Mouse (Mus musculus): Measurements from ENCODE around the gene Prr22. TPM values are rescaled to one million over a fixed set of nuclear protein-coding genes. Genes with fewer than 3 reads are reported as not detected.
A peak's percentile ranks its signal among the peaks of the same experiment; 100 is the strongest.

The Prr22 gene
- polyA plus RNA-seq, 1 experiment from 2014 or later: 1.2 TPM

DNA sequence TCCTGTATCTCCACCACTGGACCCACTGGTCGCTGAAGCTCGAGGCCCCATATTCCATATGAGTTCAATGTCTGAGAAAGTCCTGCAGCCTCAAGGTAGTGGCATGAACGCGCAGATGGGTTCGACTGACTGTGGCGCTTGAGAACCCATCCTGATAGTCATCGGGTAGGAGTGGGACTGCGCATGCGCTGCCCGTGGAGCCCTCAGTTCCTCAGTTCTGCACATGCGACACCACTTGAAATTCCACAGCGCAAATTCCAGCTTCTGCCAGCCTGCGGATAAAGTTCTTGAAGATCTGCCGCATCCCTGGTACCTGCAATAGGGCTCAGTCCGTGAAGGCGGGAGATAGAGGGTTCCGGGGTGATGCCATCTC, 29.3 kb upstream of the Prr22 start:
- Histone ChIP-seq H3K27ac (replicated peaks) (no peak overlapping the region), H3K4me3 (replicated peaks) (no peak overlapping the region), H3K36me3 (no peaks in the 10 kb centered on the region), H3K4me1 (0 out of 2 replicates have a peak, but pooled peaks cover 3% of the 10 kb centered on the region), H3K4me2 (replicated peaks) (no peak overlapping the region), H3K9ac (no peak overlapping the region), H3K9me3 (replicated peaks) (no peaks in the 10 kb centered on the region), H3K27me3 (no peaks in the 10 kb centered on the region)
- WGBS: 85% methylated on average over 17 of the region's 17 CpGs
- no peak for ATAC-seq (ENCODE audit: insufficient number of reproducible peaks, low FRiP score, low TSS enrichment, low read depth)

DNA sequence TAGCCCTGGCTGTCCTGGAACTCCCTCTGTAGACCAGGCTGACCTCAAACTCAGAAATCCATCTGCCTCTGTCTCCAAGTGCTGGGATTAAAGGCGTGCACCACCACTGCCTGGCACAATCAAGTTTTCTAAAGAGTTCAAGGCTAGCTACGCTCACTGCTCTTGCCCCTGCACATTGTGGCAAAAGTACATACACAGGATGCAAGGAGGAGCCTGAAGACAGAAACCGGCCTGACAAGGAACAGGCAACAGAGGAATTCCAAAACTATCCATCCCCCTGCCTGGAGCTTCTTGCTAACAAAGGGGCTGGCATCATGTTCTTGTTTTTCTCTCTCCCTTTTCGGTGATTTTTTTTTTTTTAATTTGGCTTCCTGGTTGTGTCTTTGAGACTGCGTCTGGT, 25.9 kb upstream of the Prr22 start:
- no peak overlapping the region for H3K4me3 ChIP-seq (replicated peaks)
- no peaks in the 10 kb centered on the region for H3K27me3 ChIP-seq
- H3K36me3 ChIP-seq: no peaks in the 10 kb centered on the region
- H3K27ac ChIP-seq (replicated peaks): 0 out of 2 replicates have a peak overlapping the region, but pooled peaks have one; percentile 0
- ATAC-seq (ENCODE audit: insufficient number of reproducible peaks, low FRiP score, low TSS enrichment, low read depth): no peak
- no peak overlapping the region for H3K9ac ChIP-seq
- H3K4me2 ChIP-seq (replicated peaks): no peak overlapping the region
- 0 out of 2 replicates have a peak, but pooled peaks cover 3% of the 10 kb centered on the region for H3K4me1 ChIP-seq
- no peaks in the 10 kb centered on the region for H3K9me3 ChIP-seq (replicated peaks)
- WGBS: 32% methylated on average over 5 of the region's 5 CpGs

DNA sequence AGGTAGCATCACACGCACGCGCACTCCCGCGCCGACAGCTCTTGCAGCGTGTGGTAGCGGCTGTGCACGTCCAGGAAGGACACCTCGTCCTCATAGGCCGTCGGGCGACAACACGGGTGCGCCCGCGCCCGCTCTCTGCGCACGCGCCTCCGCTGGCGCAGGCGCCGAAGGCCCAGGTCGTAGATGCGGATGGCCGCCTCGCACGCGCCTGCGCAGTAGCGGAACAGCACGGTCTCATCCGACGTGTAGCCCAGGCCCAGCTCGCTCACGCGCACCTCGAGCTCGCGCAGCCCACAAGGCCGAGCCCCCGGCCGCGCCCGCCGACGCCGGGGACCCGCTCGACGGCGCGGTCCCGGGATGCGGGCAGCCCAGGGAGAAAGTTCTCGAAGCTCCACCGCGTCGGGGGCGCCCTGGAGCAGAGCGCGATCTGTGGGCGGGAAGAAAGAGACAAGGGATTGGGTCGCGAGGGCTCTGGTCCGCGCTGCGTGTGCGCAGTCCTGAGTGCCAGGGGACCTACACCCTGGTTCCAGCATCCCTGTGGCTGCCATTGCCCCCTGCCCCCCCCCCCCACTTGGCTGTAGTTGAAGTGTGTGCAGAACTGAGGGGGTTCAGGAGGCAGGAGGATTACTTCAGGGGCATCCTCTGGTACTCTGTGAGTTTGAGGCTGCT, 18.5 kb upstream of the Prr22 start:
- ATAC-seq (ENCODE audit: insufficient number of reproducible peaks, low FRiP score, low TSS enrichment, low read depth): peak; percentile 17; the same call in 1 of the 2 replicates
- Histone ChIP-seq H3K27ac (replicated peaks) (no peak overlapping the region), H3K36me3 (no peaks in the 10 kb centered on the region), H3K27me3 (peaks cover 43% of the 10 kb centered on the region), H3K4me2 (replicated peaks) (peak overlapping the region; percentile 40), H3K9ac (no peak overlapping the region), H3K9me3 (replicated peaks) (no peaks in the 10 kb centered on the region), H3K4me1 (peaks cover 34% of the 10 kb centered on the region), H3K4me3 (replicated peaks) (peak overlapping the region; percentile 31)
- 28% methylated on average over 68 of the region's 71 CpGs for WGBS

DNA sequence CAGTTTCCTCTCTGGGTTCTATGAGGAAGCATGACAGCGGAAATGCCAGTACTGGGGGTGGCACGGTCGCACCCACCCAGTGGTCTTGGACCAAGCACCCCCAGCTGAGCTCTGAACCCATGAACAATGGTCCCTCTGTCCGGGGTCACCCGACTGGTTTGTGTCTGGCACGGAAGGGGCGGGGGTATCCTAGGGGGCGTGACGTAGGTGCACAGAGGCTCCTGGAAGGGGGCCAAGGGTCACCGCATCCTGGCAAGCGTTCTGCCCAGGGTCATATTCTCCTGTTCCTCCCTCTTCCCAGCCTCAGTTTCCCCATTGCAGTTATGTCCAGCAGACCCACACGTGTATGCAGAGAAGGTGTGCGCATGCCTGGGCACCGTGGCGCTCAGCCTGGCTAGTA, 16.6 kb upstream of the Prr22 start:
- no peaks in the 10 kb centered on the region for H3K9me3 ChIP-seq (replicated peaks)
- no peak overlapping the region for H3K9ac ChIP-seq
- H3K36me3 ChIP-seq: no peaks in the 10 kb centered on the region
- no peak overlapping the region for H3K27ac ChIP-seq (replicated peaks)
- 23% methylated on average over 15 of the region's 15 CpGs for WGBS
- peaks cover 46% of the 10 kb centered on the region for H3K27me3 ChIP-seq
- H3K4me3 ChIP-seq (replicated peaks): no peak overlapping the region
- no peak for ATAC-seq (ENCODE audit: insufficient number of reproducible peaks, low FRiP score, low TSS enrichment, low read depth)
- H3K4me2 ChIP-seq (replicated peaks): 0 out of 2 replicates have a peak overlapping the region, but pooled peaks have one; percentile 27
- peaks cover 53% of the 10 kb centered on the region for H3K4me1 ChIP-seq

DNA sequence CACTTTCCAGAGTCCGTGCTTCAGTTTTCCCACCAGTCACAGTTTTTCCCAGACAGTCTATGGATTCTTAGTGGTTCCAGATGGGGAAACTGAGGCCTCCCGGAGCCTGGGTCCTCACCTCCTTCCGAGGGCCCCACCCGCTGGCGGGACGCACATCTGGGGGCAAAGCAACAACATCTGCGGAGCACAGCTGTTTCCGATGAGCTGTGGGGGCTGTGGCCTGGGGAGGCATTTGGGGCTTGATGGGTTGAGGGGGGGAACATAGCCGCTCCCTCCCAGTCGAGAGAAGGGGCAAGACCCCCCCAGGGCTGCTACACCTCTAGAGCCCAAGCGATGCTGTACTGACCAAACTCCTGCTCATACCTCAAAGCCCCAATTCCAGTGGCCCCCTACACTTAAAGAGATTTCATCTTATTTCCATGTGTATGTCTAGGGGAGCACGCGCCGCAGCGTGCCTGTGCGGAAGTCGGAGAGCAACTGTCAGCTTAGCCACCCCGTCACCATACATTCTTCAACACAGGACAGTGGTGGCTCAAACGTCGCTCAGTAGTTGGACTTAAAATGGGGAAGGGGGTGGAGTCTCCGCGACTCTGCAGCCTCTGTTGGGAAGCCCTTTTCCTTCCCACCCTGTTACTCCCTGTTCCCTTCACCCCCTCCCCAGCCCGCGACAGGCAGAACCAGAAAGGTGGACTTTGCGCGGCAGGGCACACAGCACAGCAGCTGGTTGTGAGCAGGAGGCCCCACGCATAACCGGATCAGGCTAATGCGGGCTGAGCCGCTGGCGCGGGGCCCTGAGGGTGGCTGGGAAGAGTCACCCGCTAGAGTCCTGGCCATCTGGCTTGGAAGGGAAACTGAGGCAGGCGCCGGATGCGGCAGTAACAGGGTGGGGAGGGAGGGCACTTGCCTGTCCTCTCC, 15.5 kb upstream of the Prr22 start:
- Histone ChIP-seq H3K27ac (replicated peaks) (no peak overlapping the region), H3K36me3 (no peaks in the 10 kb centered on the region), H3K4me3 (replicated peaks) (0 out of 2 replicates have a peak overlapping the region, but pooled peaks have one; percentile 4), H3K27me3 (peaks cover 46% of the 10 kb centered on the region), H3K4me2 (replicated peaks) (peak overlapping the region; percentile 27), H3K4me1 (peaks cover 57% of the 10 kb centered on the region), H3K9me3 (replicated peaks) (no peaks in the 10 kb centered on the region), H3K9ac (no peak overlapping the region)
- WGBS: 7% methylated on average over 36 of the region's 36 CpGs
- ATAC-seq (ENCODE audit: insufficient number of reproducible peaks, low FRiP score, low TSS enrichment, low read depth): no peak

GRCm38 (mm10) chr17:56756703-56757399, 13.2 kb upstream of the Prr22 start:
- no peaks in the 10 kb centered on the region for H3K36me3 ChIP-seq
- peak; percentile 12; the same call in 1 of the 2 replicates for ATAC-seq (ENCODE audit: insufficient number of reproducible peaks, low FRiP score, low TSS enrichment, low read depth)
- peak overlapping the region; percentile 95 for H3K4me2 ChIP-seq (replicated peaks)
- peak overlapping the region; percentile 61 for H3K4me3 ChIP-seq (replicated peaks)
- peaks cover 58% of the 10 kb centered on the region for H3K4me1 ChIP-seq
- no peaks in the 10 kb centered on the region for H3K9me3 ChIP-seq (replicated peaks)
- under 1% methylated on average over 51 of the region's 51 CpGs for WGBS
- no peak overlapping the region for H3K27ac ChIP-seq (replicated peaks)
- peaks cover 39% of the 10 kb centered on the region for H3K27me3 ChIP-seq
- peak overlapping the region; percentile 58 for H3K9ac ChIP-seq

GRCm38 (mm10) chr17:56757416-56758123, 12.5 kb upstream of the Prr22 start, which contains the start of gene Nrtn:
Nrtn (minus strand) TSS chr17:56757530.
- no peaks in the 10 kb centered on the region for H3K36me3 ChIP-seq
- H3K4me2 ChIP-seq (replicated peaks): peak within 1 kb of the TSS; percentile 95
- ATAC-seq (ENCODE audit: insufficient number of reproducible peaks, low FRiP score, low TSS enrichment, low read depth): peak; percentile 68
- peak within 1 kb of the TSS; percentile 58 for H3K9ac ChIP-seq
- H3K4me1 ChIP-seq: peaks cover 64% of the 10 kb centered on the region
- WGBS: 1% methylated on average over 41 of the region's 48 CpGs
- H3K27me3 ChIP-seq: peaks cover 32% of the 10 kb centered on the region
- H3K9me3 ChIP-seq (replicated peaks): no peaks in the 10 kb centered on the region
- H3K27ac ChIP-seq (replicated peaks): no peak within 1 kb of the TSS
- peak within 1 kb of the TSS; percentile 61 for H3K4me3 ChIP-seq (replicated peaks)

DNA sequence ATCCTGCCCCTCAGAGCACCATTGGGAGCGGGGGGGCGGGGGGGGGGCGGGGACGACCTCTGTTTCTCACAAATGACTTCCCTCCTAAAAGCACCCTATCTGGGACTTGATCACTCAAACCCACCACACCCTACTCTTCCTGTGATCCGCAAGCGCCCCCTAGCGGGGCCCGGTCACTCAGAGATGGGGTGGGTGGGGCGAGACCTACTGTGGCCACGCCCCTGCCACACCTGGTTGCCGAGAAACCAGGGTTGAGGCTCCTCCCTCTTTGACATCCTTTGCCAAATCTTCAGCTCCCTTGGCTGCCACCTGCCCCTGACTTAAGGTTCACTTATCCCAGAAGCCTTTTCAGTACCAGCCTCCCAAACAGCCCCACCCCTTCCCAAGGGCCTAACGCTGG, 11.9 kb upstream of the Prr22 start:
- no peak for ATAC-seq (ENCODE audit: insufficient number of reproducible peaks, low FRiP score, low TSS enrichment, low read depth)
- WGBS: 7% methylated on average over 12 of the region's 12 CpGs
- peaks cover 69% of the 10 kb centered on the region for H3K4me1 ChIP-seq
- no peaks in the 10 kb centered on the region for H3K9me3 ChIP-seq (replicated peaks)
- no peak overlapping the region for H3K9ac ChIP-seq
- peak overlapping the region; percentile 61; the same call in 1 of the 2 replicates for H3K4me3 ChIP-seq (replicated peaks)
- H3K27ac ChIP-seq (replicated peaks): no peak overlapping the region
- no peaks in the 10 kb centered on the region for H3K36me3 ChIP-seq
- peak overlapping the region; percentile 95 for H3K4me2 ChIP-seq (replicated peaks)
- H3K27me3 ChIP-seq: peaks cover 26% of the 10 kb centered on the region

- peaks cover 60% of the 10 kb centered on the region for H3K4me1 ChIP-seq
- no peak overlapping the region for H3K4me3 ChIP-seq (replicated peaks)
- no peak overlapping the region for H3K4me2 ChIP-seq (replicated peaks)
- ATAC-seq (ENCODE audit: insufficient number of reproducible peaks, low FRiP score, low TSS enrichment, low read depth): no peak
- no peaks in the 10 kb centered on the region for H3K36me3 ChIP-seq
- no peaks in the 10 kb centered on the region for H3K9me3 ChIP-seq (replicated peaks)
- H3K27ac ChIP-seq (replicated peaks): no peak overlapping the region
- peaks cover 15% of the 10 kb centered on the region for H3K27me3 ChIP-seq
- H3K9ac ChIP-seq: no peak overlapping the region
- WGBS: 44% methylated on average over 7 of the region's 7 CpGs
These were observed 10.8 kb upstream of the Prr22 start for GRCm38 (mm10) chr17:56759261-56759660.

- Histone ChIP-seq H3K4me1 (peaks cover 57% of the 10 kb centered on the region), H3K9me3 (replicated peaks) (no peaks in the 10 kb centered on the region), H3K36me3 (no peaks in the 10 kb centered on the region), H3K27ac (replicated peaks) (no peak overlapping the region), H3K9ac (no peak overlapping the region), H3K4me3 (replicated peaks) (no peak overlapping the region), H3K27me3 (peaks cover 3% of the 10 kb centered on the region), H3K4me2 (replicated peaks) (no peak overlapping the region)
- WGBS: 66% methylated on average over 3 of the region's 3 CpGs
- ATAC-seq (ENCODE audit: insufficient number of reproducible peaks, low FRiP score, low TSS enrichment, low read depth): no peak
These were observed 9.0 kb upstream of the Prr22 start for GRCm38 (mm10) chr17:56761077-56761476.

Data from embryonic facial prominence, embryonic 15.5 days (tissue).